Mouse (Mus musculus) E14TG2a.4 (cell line): ENCODE data around the gene Mrpl39.

Experiments used
- H3K27me3 ChIP-seq: 2 replicates; pipeline ENCODE4 v1.6.1; 2014; ENCODE audit warnings: low read length, control low read depth; ENCODE audit not compliant: insufficient read depth
- H3K36me3 ChIP-seq: 2 replicates; pipeline ENCODE4 v1.6.1; 2014; ENCODE audit warnings: low read length, control low read depth; ENCODE audit not compliant: insufficient read depth
- H3K4me1 ChIP-seq: replicated peaks from 2 replicates; pipeline ENCODE4 v1.6.1; 2014; ENCODE audit warnings: low read depth, low read length, control low read depth
- H3K4me3 ChIP-seq: replicated peaks from 2 replicates; pipeline ENCODE4 v1.5.1; 2014; ENCODE audit warnings: mild to moderate bottlenecking, low read length
- H3K9me3 ChIP-seq: 2 replicates; pipeline ENCODE4 v1.6.1; 2014; ENCODE audit warnings: low read length, control low read depth
- CTCF ChIP-seq: conservative IDR thresholded peaks from 2 replicates; pipeline ENCODE4 v1.5.1; 2014; ENCODE audit warnings: low read length
- NANOG ChIP-seq: IDR thresholded peaks from 2 replicates; pipeline ENCODE4 v1.6.1; 2014; ENCODE audit warnings: borderline replicate concordance, low read length, mixed read lengths
- POU5F1 ChIP-seq: IDR thresholded peaks from 2 replicates; pipeline ENCODE4 v1.6.1; 2014; ENCODE audit warnings: low read length, borderline replicate concordance

Mrpl39 gene

GRCm38 (mm10) chr16:84775356-84775755, 39.8 kb upstream of the Mrpl39 start:
- Histone ChIP-seq H3K4me3 (peak overlapping the region; percentile 96), H3K36me3 (peaks cover 37% of the 10 kb centered on the region), H3K9me3 (peaks cover 21% of the 10 kb centered on the region), H3K27me3 (no peaks in the 10 kb centered on the region), H3K4me1 (peaks cover 70% of the 10 kb centered on the region)
- TF ChIP-seq NANOG (no peak), POU5F1 (no peak), CTCF (no peak)

DNA sequence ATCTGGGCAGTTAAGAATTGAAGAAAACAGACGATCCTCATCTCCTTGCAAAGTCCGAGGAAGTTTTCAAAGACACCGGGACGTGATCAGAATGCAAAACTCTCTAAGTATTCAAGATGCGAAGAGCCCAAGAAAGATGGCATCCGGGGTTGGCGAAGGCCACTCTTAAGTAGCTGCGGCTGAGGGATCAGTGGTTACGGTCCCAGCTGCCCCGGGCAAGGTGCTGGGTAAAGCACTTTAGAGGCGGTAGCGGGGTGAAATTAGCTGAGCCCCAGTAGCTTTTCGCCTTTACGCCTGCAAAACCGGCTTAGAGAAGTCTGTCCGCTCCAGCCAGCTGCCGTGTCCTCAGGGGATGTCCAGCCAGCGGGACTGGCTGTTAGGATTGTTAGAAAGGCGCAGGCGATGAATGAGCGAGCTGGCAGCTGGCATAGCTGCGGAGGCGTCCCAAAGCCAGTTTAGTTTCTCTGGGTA, 39.3 kb upstream of the Mrpl39 start:
- TF ChIP-seq POU5F1 (no peak), CTCF (no peak)
- H3K36me3 ChIP-seq: peaks cover 31% of the 10 kb centered on the region
- no peaks in the 10 kb centered on the region for H3K27me3 ChIP-seq
- peak overlapping the region; percentile 96 for H3K4me3 ChIP-seq
- H3K4me1 ChIP-seq: peaks cover 70% of the 10 kb centered on the region
- H3K9me3 ChIP-seq: peaks cover 16% of the 10 kb centered on the region

DNA sequence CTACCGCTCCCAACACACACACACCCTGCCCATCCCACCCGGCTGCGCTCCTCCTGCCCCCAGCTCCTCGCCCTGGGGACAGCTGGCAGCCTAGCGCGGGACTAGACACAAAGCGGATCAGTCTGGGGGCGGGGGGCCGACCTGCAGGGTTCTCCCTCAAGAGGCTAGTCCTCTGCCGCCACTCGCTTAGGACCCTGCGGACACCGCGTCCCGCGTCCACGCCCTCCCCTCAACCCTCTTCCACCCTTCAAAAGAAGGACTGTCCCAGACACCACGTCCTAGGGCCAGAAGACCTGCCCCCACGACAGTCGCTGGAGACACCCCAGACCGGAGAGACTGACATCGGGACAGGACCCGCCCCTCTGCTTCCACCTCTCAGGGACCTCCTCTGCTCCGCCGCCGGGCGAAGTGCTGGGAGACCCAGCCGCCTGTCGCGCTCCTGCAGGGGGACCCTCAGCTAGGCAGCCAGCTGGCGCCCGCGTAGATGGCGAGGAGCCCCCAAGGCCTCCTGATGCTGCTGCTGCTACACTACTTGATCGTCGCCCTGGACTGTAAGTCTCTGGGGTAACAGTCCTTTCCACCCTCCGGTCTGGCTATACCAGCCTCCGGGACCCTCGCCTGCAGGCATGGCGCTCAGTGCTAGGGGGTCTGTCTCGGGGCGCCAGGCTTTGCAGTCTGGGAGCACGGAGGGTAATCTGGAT, 38.6 kb upstream of the Mrpl39 start, which contains the start of gene Jam2:
Gene Jam2, plus strand, starts transcription at position 121 of the 701 bp plus-strand sequence.
- H3K4me3 ChIP-seq: peak within 1 kb of the TSS; percentile 96
- peaks cover 26% of the 10 kb centered on the region for H3K36me3 ChIP-seq
- TF ChIP-seq NANOG: no peak
- TF ChIP-seq CTCF: no peak
- no peak for TF ChIP-seq POU5F1
- peaks cover 71% of the 10 kb centered on the region for H3K4me1 ChIP-seq
- no peaks in the 10 kb centered on the region for H3K27me3 ChIP-seq
- peaks cover 9% of the 10 kb centered on the region for H3K9me3 ChIP-seq

GRCm38 (mm10) chr16:84773268-84773861, 37.8 kb upstream of the Mrpl39 start:
- Histone ChIP-seq H3K27me3 (no peaks in the 10 kb centered on the region), H3K4me3 (peak overlapping the region; percentile 96), H3K9me3 (0 out of 2 replicates have a peak, but pooled peaks cover 1% of the 10 kb centered on the region), H3K4me1 (peaks cover 65% of the 10 kb centered on the region), H3K36me3 (peaks cover 18% of the 10 kb centered on the region)
- no peak for TF ChIP-seq POU5F1
- TF ChIP-seq NANOG: no peak

DNA sequence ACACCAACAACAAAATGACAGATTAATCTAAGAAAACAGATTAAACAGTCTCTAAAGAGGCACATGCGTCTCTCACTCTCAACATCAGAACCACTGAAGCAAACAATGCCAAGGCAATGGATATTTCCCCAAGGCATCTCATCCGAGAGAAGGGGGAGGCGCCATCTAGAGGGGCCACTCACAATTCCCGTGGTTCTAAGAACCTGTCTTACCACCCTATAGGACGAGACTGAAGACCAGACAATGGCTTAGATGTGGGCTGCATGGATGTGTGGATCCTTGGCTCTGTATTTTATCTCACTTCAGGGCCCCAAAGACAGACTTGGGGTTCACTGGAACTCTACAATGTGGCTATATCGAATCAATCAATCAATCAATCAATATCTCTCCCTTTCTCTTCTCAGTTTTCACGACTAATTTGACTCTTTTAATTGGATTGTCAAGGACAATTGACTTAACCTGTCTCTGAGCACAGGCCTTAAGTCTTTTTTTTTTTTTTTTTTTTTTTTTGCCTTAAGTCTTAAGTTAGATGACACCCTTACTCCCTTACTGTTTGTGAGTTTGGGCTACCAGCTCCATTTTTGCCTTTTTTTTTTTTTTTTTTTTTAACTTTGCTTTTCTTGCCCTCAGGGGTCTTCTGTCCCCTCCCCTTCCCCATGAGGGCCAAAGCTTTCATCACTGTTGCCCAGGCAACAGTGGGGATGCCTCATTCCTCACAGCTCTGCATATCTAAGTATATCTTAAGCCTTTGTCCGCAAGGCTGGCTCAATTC, 37.1 kb upstream of the Mrpl39 start:
- TF ChIP-seq CTCF: no peak; the same call in 1 of the 2 replicates
- TF ChIP-seq NANOG: peak; percentile 45; the same call in 1 of the 2 replicates
- no peak for TF ChIP-seq POU5F1
- Histone ChIP-seq H3K36me3 (peaks cover 11% of the 10 kb centered on the region), H3K4me3 (peak overlapping the region; percentile 96), H3K9me3 (no peaks in the 10 kb centered on the region), H3K4me1 (peaks cover 64% of the 10 kb centered on the region), H3K27me3 (no peaks in the 10 kb centered on the region)

DNA sequence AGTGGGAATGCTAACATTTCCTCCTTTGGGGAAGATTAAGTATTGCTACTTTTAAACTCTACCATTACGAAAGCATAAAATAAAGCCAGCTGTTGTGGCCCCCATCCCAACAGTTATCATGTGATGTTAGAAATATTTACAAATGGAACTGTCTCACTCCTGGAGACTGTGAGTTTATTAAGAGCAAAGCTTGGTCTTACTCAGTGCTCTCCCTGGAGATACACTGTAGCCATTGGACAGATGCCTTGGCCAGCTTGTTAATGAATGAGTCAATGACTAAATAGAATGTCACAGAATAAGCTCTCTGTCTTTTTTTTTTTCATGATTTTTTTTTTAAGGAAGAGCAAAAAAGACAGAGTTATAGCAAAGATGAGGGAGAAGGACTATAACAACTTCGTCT, 35.9 kb upstream of the Mrpl39 start:
- Histone ChIP-seq H3K4me3 (no peak overlapping the region), H3K4me1 (peaks cover 66% of the 10 kb centered on the region), H3K27me3 (no peaks in the 10 kb centered on the region), H3K9me3 (no peaks in the 10 kb centered on the region), H3K36me3 (peaks cover under 1% of the 10 kb centered on the region; the same call in 1 of the 2 replicates)
- no peak for TF ChIP-seq CTCF

GRCm38 (mm10) chr16:84770891-84771290, 35.3 kb upstream of the Mrpl39 start:
- TF ChIP-seq NANOG (no peak), CTCF (no peak), POU5F1 (no peak)
- Histone ChIP-seq H3K27me3 (no peaks in the 10 kb centered on the region), H3K4me3 (no peak overlapping the region), H3K36me3 (no peaks in the 10 kb centered on the region), H3K4me1 (peaks cover 62% of the 10 kb centered on the region), H3K9me3 (no peaks in the 10 kb centered on the region)

GRCm38 (mm10) chr16:84769619-84770464, 34.3 kb upstream of the Mrpl39 start:
- peak overlapping the region; percentile 45 for H3K4me3 ChIP-seq
- TF ChIP-seq CTCF (no peak), POU5F1 (no peak), NANOG (no peak)
- H3K9me3 ChIP-seq: no peaks in the 10 kb centered on the region
- no peaks in the 10 kb centered on the region for H3K27me3 ChIP-seq
- no peaks in the 10 kb centered on the region for H3K36me3 ChIP-seq
- H3K4me1 ChIP-seq: peaks cover 57% of the 10 kb centered on the region
